Mouse (Mus musculus) embryonic facial prominence, embryonic 13.5 days (tissue): Measurements from ENCODE around the gene Polr2h. TPM values are rescaled to one million over a fixed set of nuclear protein-coding genes. Genes with fewer than 3 reads are reported as not detected.

Source experiments
- ATAC-seq: fragments of 200-750 bp; cut with Nextera tagmentation; 2 replicates; pipeline ENCODE4 v1.8.0; 2017; ENCODE audit warnings: low read depth; ENCODE audit not compliant: insufficient number of reproducible peaks, insufficient read depth, low FRiP score, low TSS enrichment
- H3K27ac ChIP-seq: fragments of 300-500 bp; sonication (generic); 2 replicates; pipeline ENCODE4 v1.5.1; 2015; ENCODE audit warnings: moderate library complexity, mild to moderate bottlenecking, inconsistent platforms
- H3K27me3 ChIP-seq: fragments of 300-500 bp; sonication (generic); 2 replicates; pipeline ENCODE4 v1.6.1; 2015; ENCODE audit warnings: mild to moderate bottlenecking, inconsistent platforms
- H3K36me3 ChIP-seq: fragments of 300-500 bp; sonication (generic); 2 replicates; pipeline ENCODE4 v1.6.1; 2015; ENCODE audit warnings: mild to moderate bottlenecking, inconsistent platforms
- H3K4me1 ChIP-seq: fragments of 300-500 bp; sonication (generic); 2 replicates; pipeline ENCODE4 v1.6.1; 2015; ENCODE audit warnings: inconsistent platforms
- H3K4me2 ChIP-seq: fragments of 300-500 bp; sonication (generic); 2 replicates; pipeline ENCODE4 v1.6.1; 2015; ENCODE audit warnings: moderate library complexity, mild to moderate bottlenecking, inconsistent platforms
- H3K4me3 ChIP-seq: fragments of 300-500 bp; sonication (generic); 2 replicates; pipeline ENCODE4 v1.5.1; 2015; ENCODE audit warnings: mild to moderate bottlenecking, inconsistent platforms
- H3K9ac ChIP-seq: fragments of 300-500 bp; sonication (generic); 2 replicates; pipeline ENCODE4 v1.6.1; 2015; ENCODE audit warnings: mild to moderate bottlenecking, inconsistent platforms
- H3K9me3 ChIP-seq: fragments of 300-500 bp; sonication (generic); 2 replicates; pipeline ENCODE4 v1.6.1; 2016; ENCODE audit warnings: inconsistent platforms
- WGBS: fragments of 180-500 bp; shearing (Covaris S2); methylation state at CpG from one replicate; pipeline ENCODE4 v1.1.7; 2015; ENCODE audit warnings: mixed read lengths; 5-methylcytosine and 5-hydroxymethylcytosine counted together
- polyA plus RNA-seq: library from polyadenylated mRNA; unstranded; fragments of >200 nt; fragmentation: Nextera tagmentation; extraction: Ambion mirVana; gene quantifications from 2 replicates; pipeline ENCODE4 v1.2.1, GENCODE M21; 2015

Polr2h gene
- polyA plus RNA-seq, 1 experiment from 2014 or later: 110 TPM

- Histone ChIP-seq H3K36me3 (peaks cover 57% of the 10 kb centered on the region), H3K27me3 (no peaks in the 10 kb centered on the region), H3K27ac (no peak overlapping the region), H3K4me1 (peaks cover 27% of the 10 kb centered on the region), H3K9me3 (no peaks in the 10 kb centered on the region), H3K4me2 (no peak overlapping the region), H3K9ac (no peak overlapping the region), H3K4me3 (no peak overlapping the region)
- ATAC-seq: no peak
- 81% methylated on average over 9 of the region's 9 CpGs for WGBS
Measured at GRCm38 (mm10) chr16:20712190-20712589, 5.3 kb upstream of the Polr2h start.

- ATAC-seq: no peak
- Histone ChIP-seq H3K27me3 (no peaks in the 10 kb centered on the region), H3K4me1 (peaks cover 28% of the 10 kb centered on the region), H3K27ac (no peak overlapping the region), H3K4me2 (no peak overlapping the region), H3K9ac (no peak overlapping the region), H3K36me3 (peaks cover 50% of the 10 kb centered on the region), H3K4me3 (no peak overlapping the region), H3K9me3 (no peaks in the 10 kb centered on the region)
- 88% methylated on average over 7 of the region's 7 CpGs for whole genome bisulfite sequencing
Measured at GRCm38 (mm10) chr16:20712889-20713288, 4.6 kb upstream of the Polr2h start.

GRCm38 (mm10) chr16:20714307-20715080 is 3.0 kb upstream of the Polr2h start:
- Histone ChIP-seq H3K9me3 (no peaks in the 10 kb centered on the region), H3K36me3 (peaks cover 36% of the 10 kb centered on the region), H3K27ac (no peak overlapping the region), H3K27me3 (no peaks in the 10 kb centered on the region), H3K4me3 (peak overlapping the region; percentile 70), H3K9ac (peak overlapping the region; percentile 88), H3K4me2 (peak overlapping the region; percentile 90), H3K4me1 (peaks cover 34% of the 10 kb centered on the region)
- no peak for ATAC-seq
- WGBS: 44% methylated on average over 11 of the region's 11 CpGs

- peak overlapping the region; percentile 70 for H3K4me3 ChIP-seq
- peaks cover 39% of the 10 kb centered on the region for H3K36me3 ChIP-seq
- whole genome bisulfite sequencing: 58% methylated on average over 2 of the region's 2 CpGs
- peak overlapping the region; percentile 90 for H3K4me2 ChIP-seq
- H3K9ac ChIP-seq: peak overlapping the region; percentile 88
- no peaks in the 10 kb centered on the region for H3K27me3 ChIP-seq
- no peak for ATAC-seq
- peak overlapping the region; percentile 98; the same call in 1 of the 2 replicates for H3K27ac ChIP-seq
- H3K4me1 ChIP-seq: peaks cover 34% of the 10 kb centered on the region
- no peaks in the 10 kb centered on the region for H3K9me3 ChIP-seq
Measured at GRCm38 (mm10) chr16:20715161-20715560, 2.3 kb upstream of the Polr2h start.

GRCm38 (mm10) chr16:20715566-20715965 is 1.9 kb upstream of the Polr2h start:
- Histone ChIP-seq H3K36me3 (peaks cover 39% of the 10 kb centered on the region), H3K9ac (peak overlapping the region; percentile 88), H3K4me3 (peak overlapping the region; percentile 70), H3K4me2 (peak overlapping the region; percentile 90), H3K4me1 (peaks cover 34% of the 10 kb centered on the region), H3K9me3 (no peaks in the 10 kb centered on the region), H3K27me3 (no peaks in the 10 kb centered on the region), H3K27ac (peak overlapping the region; percentile 98)
- under 1% methylated on average over 12 of the region's 12 CpGs for WGBS
- peak; percentile 18 for ATAC-seq

- Histone ChIP-seq H3K4me1 (peaks cover 34% of the 10 kb centered on the region), H3K4me2 (peak overlapping the region; percentile 90), H3K27me3 (no peaks in the 10 kb centered on the region), H3K36me3 (peaks cover 38% of the 10 kb centered on the region), H3K27ac (peak overlapping the region; percentile 98), H3K9ac (peak overlapping the region; percentile 88), H3K4me3 (peak overlapping the region; percentile 70), H3K9me3 (no peaks in the 10 kb centered on the region)
- ATAC-seq: peak; percentile 80
- WGBS: under 1% methylated on average over 65 of the region's 68 CpGs
Measured at GRCm38 (mm10) chr16:20715976-20716840, 1.3 kb upstream of the Polr2h start.

- Histone ChIP-seq H3K27me3 (no peaks in the 10 kb centered on the region), H3K36me3 (peaks cover 38% of the 10 kb centered on the region), H3K27ac (peak overlapping the region; percentile 98), H3K4me2 (peak overlapping the region; percentile 90), H3K4me1 (peaks cover 34% of the 10 kb centered on the region), H3K9me3 (no peaks in the 10 kb centered on the region), H3K9ac (peak overlapping the region; percentile 88), H3K4me3 (peak overlapping the region; percentile 70)
- under 1% methylated on average over 8 of the region's 8 CpGs for WGBS
- no peak for ATAC-seq
Measured at GRCm38 (mm10) chr16:20716841-20717180, 654 bp upstream of the Polr2h start.

GRCm38 (mm10) chr16:20717978-20718670 is 659 bp downstream of the Polr2h start:
- H3K4me1 ChIP-seq: peaks cover 34% of the 10 kb centered on the region
- H3K9ac ChIP-seq: peak overlapping the region; percentile 88
- peak overlapping the region; percentile 70 for H3K4me3 ChIP-seq
- WGBS: under 1% methylated on average over 18 of the region's 18 CpGs
- peak overlapping the region; percentile 98 for H3K27ac ChIP-seq
- H3K27me3 ChIP-seq: no peaks in the 10 kb centered on the region
- peaks cover 33% of the 10 kb centered on the region for H3K36me3 ChIP-seq
- peak; percentile 18; the same call in 1 of the 2 replicates for ATAC-seq
- no peaks in the 10 kb centered on the region for H3K9me3 ChIP-seq
- H3K4me2 ChIP-seq: peak overlapping the region; percentile 90

GRCm38 (mm10) chr16:20721808-20722207 is 4.3 kb downstream of the Polr2h start:
- peaks cover 28% of the 10 kb centered on the region for H3K36me3 ChIP-seq
- no peak overlapping the region for H3K4me2 ChIP-seq
- no peaks in the 10 kb centered on the region for H3K9me3 ChIP-seq
- H3K4me1 ChIP-seq: peaks cover 10% of the 10 kb centered on the region
- no peak overlapping the region for H3K4me3 ChIP-seq
- ATAC-seq: no peak
- H3K27ac ChIP-seq: no peak overlapping the region
- no peak overlapping the region for H3K9ac ChIP-seq
- 90% methylated on average over 10 of the region's 10 CpGs for WGBS
- no peaks in the 10 kb centered on the region for H3K27me3 ChIP-seq

GRCm38 (mm10) chr16:20722736-20723135 is 5.3 kb downstream of the Polr2h start:
- Histone ChIP-seq H3K4me1 (peaks cover 6% of the 10 kb centered on the region), H3K4me2 (no peak overlapping the region), H3K27ac (no peak overlapping the region), H3K4me3 (no peak overlapping the region), H3K36me3 (peaks cover 28% of the 10 kb centered on the region), H3K9ac (no peak overlapping the region), H3K27me3 (no peaks in the 10 kb centered on the region), H3K9me3 (no peaks in the 10 kb centered on the region)
- 59% methylated on average over 4 of the region's 4 CpGs for WGBS
- no peak for ATAC-seq

- no peak overlapping the region for H3K4me3 ChIP-seq
- H3K9ac ChIP-seq: no peak overlapping the region
- ATAC-seq: no peak
- H3K4me1 ChIP-seq: peaks cover 6% of the 10 kb centered on the region
- H3K27ac ChIP-seq: no peak overlapping the region
- peaks cover 28% of the 10 kb centered on the region for H3K36me3 ChIP-seq
- 26% methylated on average over 4 of the region's 4 CpGs for WGBS
- no peaks in the 10 kb centered on the region for H3K27me3 ChIP-seq
- no peaks in the 10 kb centered on the region for H3K9me3 ChIP-seq
- no peak overlapping the region for H3K4me2 ChIP-seq
Measured at GRCm38 (mm10) chr16:20723247-20723646, 5.8 kb downstream of the Polr2h start.
